Mouse (Mus musculus) heart, adult 2 months (tissue): ENCODE measurements at regions not wholly inside any gene's neighbourhood (a gene's known extent, or its start where the extent isn't known, plus 50 kb on each side); places are given as distances from the start of the nearest gene placed in this dataset.

Source experiments
- DNase-seq, 2 experiments: peaks; one replicate each; pipeline ENCODE4 v3.0.0; 2021
- H3K27ac ChIP-seq: fragments of 200-600 bp; 2 replicates; pipeline ENCODE4 v1.8.1; 2022
- H3K27me3 ChIP-seq: fragments of 200-500 bp; 2 replicates; pipeline ENCODE4 v1.6.1; 2012; ENCODE audit warnings: mild to moderate bottlenecking, low read length, inconsistent platforms, mixed read lengths; ENCODE audit not compliant: control insufficient read depth, insufficient read depth
- H3K36me3 ChIP-seq: fragments of 200-500 bp; 2 replicates; pipeline ENCODE4 v1.6.1; 2012; ENCODE audit warnings: low read length, inconsistent platforms; ENCODE audit not compliant: control insufficient read depth, insufficient read depth
- H3K4me1 ChIP-seq: fragments of 200-500 bp; 2 replicates; pipeline ENCODE4 v1.6.1; 2011; ENCODE audit warnings: low read length; ENCODE audit not compliant: control insufficient read depth, insufficient read depth
- H3K4me3 ChIP-seq: fragments of 200-600 bp; 2 replicates; pipeline ENCODE4 v1.8.1; 2022
- H3K79me2 ChIP-seq: fragments of 200-500 bp; replicated peaks from 2 replicates; pipeline ENCODE4 v1.6.1; 2012; ENCODE audit warnings: mild to moderate bottlenecking, inconsistent platforms, low read length, moderate library complexity, mixed read lengths; ENCODE audit not compliant: control insufficient read depth, insufficient read depth
- H3K9ac ChIP-seq: fragments of 200-500 bp; 2 replicates; pipeline ENCODE4 v1.6.1; 2012; ENCODE audit warnings: low read depth, mild to moderate bottlenecking, control low read depth, inconsistent platforms, low read length, mixed read lengths
- CTCF ChIP-seq: fragments of 200-600 bp; IDR thresholded peaks from 2 replicates; pipeline ENCODE4 v1.8.1; 2022; ENCODE audit warnings: antibody characterized with exemption, mild to moderate bottlenecking, moderate library complexity
- EP300 ChIP-seq: fragments of 200-500 bp; IDR thresholded peaks from 2 replicates; pipeline ENCODE4 v1.6.1; 2011; ENCODE audit warnings: low read depth, low read length, control low read depth; ENCODE audit not compliant: insufficient read depth
- POLR2A ChIP-seq: fragments of 200-500 bp; IDR thresholded peaks from 2 replicates; pipeline ENCODE4 v1.6.1; 2011; ENCODE audit warnings: mild to moderate bottlenecking, low read depth, low read length, control low read depth; ENCODE audit not compliant: insufficient read depth
- WGBS: fragments of 180-500 bp; shearing (Covaris S2); methylation state at CpG from one replicate; pipeline ENCODE4 v1.1.7; 2018; 5-methylcytosine and 5-hydroxymethylcytosine counted together
- intact Hi-C: fragments of 180-260 bp; cut with DNase I; formaldehyde crosslinking; loops from one replicate; pipeline ENCODE4 v1.15.1; 2025

- peak overlapping the region; percentile 79 for H3K27ac ChIP-seq
- intact Hi-C loops = loop anchor here (5.0 kb wide), 1 partner anchor 383 kb away; the partner anchor contains the start of gene Mn1
- H3K4me3 ChIP-seq = no peak overlapping the region
- H3K9ac ChIP-seq = no peak overlapping the region
- 26% methylated on average over 15 of the region's 15 CpGs for WGBS
- TF ChIP-seq POLR2A (peak; percentile 42; the same call in 1 of the 2 replicates), CTCF (no peak), EP300 (peak; percentile 69; the same call in 1 of the 2 replicates)
- H3K79me2 ChIP-seq = no peaks in the 10 kb centered on the region
- peak; percentile 86 to 89 for DNase-seq
- no peaks in the 10 kb centered on the region for H3K27me3 ChIP-seq
- H3K4me1 ChIP-seq = peaks cover 10% of the 10 kb centered on the region
- H3K36me3 ChIP-seq = no peaks in the 10 kb centered on the region
Observed at GRCm38 (mm10) chr5:111799700-111800311, 66.1 kb downstream of the Gm26897 start.

GRCm38 (mm10) chr5:111800511-111800910 is 66.8 kb downstream of the Gm26897 start:
- H3K4me3 ChIP-seq = no peak overlapping the region
- no peaks in the 10 kb centered on the region for H3K79me2 ChIP-seq
- 75% methylated on average over 11 of the region's 11 CpGs for WGBS
- H3K4me1 ChIP-seq = peaks cover 13% of the 10 kb centered on the region
- intact Hi-C loops = loop anchor here (5.0 kb wide), 1 partner anchor 383 kb away; the partner anchor contains the start of gene Mn1
- no peaks in the 10 kb centered on the region for H3K27me3 ChIP-seq
- H3K27ac ChIP-seq = peak overlapping the region; percentile 79
- TF ChIP-seq EP300 (no peak), CTCF (peak; percentile 29), POLR2A (no peak)
- no peaks in the 10 kb centered on the region for H3K36me3 ChIP-seq
- no peak overlapping the region for H3K9ac ChIP-seq
- peak in 1 of 2 experiments; percentile 5 for DNase-seq

- DNase-seq = peak; percentile 7 to 21
- WGBS = 51% methylated on average over 2 of the region's 2 CpGs
- Histone ChIP-seq H3K27ac (peak overlapping the region; percentile 79), H3K9ac (no peak overlapping the region), H3K36me3 (no peaks in the 10 kb centered on the region), H3K4me3 (no peak overlapping the region), H3K4me1 (peaks cover 13% of the 10 kb centered on the region), H3K79me2 (no peaks in the 10 kb centered on the region), H3K27me3 (no peaks in the 10 kb centered on the region)
- TF ChIP-seq CTCF (no peak), EP300 (no peak), POLR2A (no peak)
- intact Hi-C loops = loop anchor here (5.0 kb wide), 1 partner anchor 384 kb away; the partner anchor contains the start of gene Mn1
Observed at GRCm38 (mm10) chr5:111801051-111801450, 67.3 kb downstream of the Gm26897 start.

GRCm38 (mm10) chr5:111804542-111804941 is 70.8 kb downstream of the Gm26897 start:
- intact Hi-C loops = loop anchor here (5.0 kb wide), 1 partner anchor 387 kb away; the partner anchor contains the start of gene Mn1
- Histone ChIP-seq H3K4me1 (peaks cover 12% of the 10 kb centered on the region), H3K9ac (no peak overlapping the region), H3K36me3 (no peaks in the 10 kb centered on the region), H3K4me3 (no peak overlapping the region), H3K27me3 (0 out of 2 replicates have a peak, but pooled peaks cover 2% of the 10 kb centered on the region), H3K79me2 (no peaks in the 10 kb centered on the region), H3K27ac (peak overlapping the region; percentile 43)
- WGBS = 65% methylated on average over 6 of the region's 6 CpGs
- peak; percentile 45 to 60 for DNase-seq
- no peak for TF ChIP-seq EP300
- TF ChIP-seq POLR2A = no peak
- TF ChIP-seq CTCF = no peak

- Histone ChIP-seq H3K79me2 (no peaks in the 10 kb centered on the region), H3K36me3 (no peaks in the 10 kb centered on the region), H3K27ac (peak overlapping the region; percentile 43), H3K4me1 (peaks cover 12% of the 10 kb centered on the region), H3K9ac (no peak overlapping the region), H3K27me3 (0 out of 2 replicates have a peak, but pooled peaks cover 2% of the 10 kb centered on the region), H3K4me3 (no peak overlapping the region)
- peak in 1 of 2 experiments; percentile 31 for DNase-seq
- WGBS = 58% methylated on average over 7 of the region's 7 CpGs
- intact Hi-C loops = no loop called here
- no peak for TF ChIP-seq CTCF
- no peak for TF ChIP-seq EP300
Observed at GRCm38 (mm10) chr5:111805150-111805549, 71.4 kb downstream of the Gm26897 start.

GRCm38 (mm10) chr5:111805761-111806191 is 72.1 kb downstream of the Gm26897 start:
- 52% methylated on average over 17 of the region's 17 CpGs for WGBS
- no peak overlapping the region for H3K9ac ChIP-seq

More at GRCm38 (mm10) chr5:111805761-111806191, 72.1 kb downstream of the Gm26897 start:
- intact Hi-C loops = no loop called here
- H3K27me3 ChIP-seq = 0 out of 2 replicates have a peak, but pooled peaks cover 2% of the 10 kb centered on the region
- peak overlapping the region; percentile 43 for H3K27ac ChIP-seq
- no peaks in the 10 kb centered on the region for H3K79me2 ChIP-seq
- H3K4me1 ChIP-seq = peaks cover 9% of the 10 kb centered on the region
- TF ChIP-seq CTCF = no peak
- no peak for TF ChIP-seq EP300
- TF ChIP-seq POLR2A = no peak
- no peaks in the 10 kb centered on the region for H3K36me3 ChIP-seq
- DNase-seq = peak; percentile 39 to 48
- no peak overlapping the region for H3K4me3 ChIP-seq
